Mouse (Mus musculus) T-helper 17 cell (primary cell): Measurements from ENCODE around the gene Mgam.
"Not testable (repeated sequence)": the region's sequence is repeated elsewhere in the genome, so short reads cannot be mapped to it uniquely, and the experiment has no call there.

Experiments
- in situ Hi-C, 2 experiments: fragments of 300-600 bp; cut with MboI, MseI; formaldehyde crosslinking; loops; 1 replicate in 1 of 2; 2 replicates in 1 of 2; pipeline ENCODE4 v1.15.1; 2025; ENCODE audit warnings: high pct_unique_total_duplicates in 2 of 2

The Mgam gene

DNA sequence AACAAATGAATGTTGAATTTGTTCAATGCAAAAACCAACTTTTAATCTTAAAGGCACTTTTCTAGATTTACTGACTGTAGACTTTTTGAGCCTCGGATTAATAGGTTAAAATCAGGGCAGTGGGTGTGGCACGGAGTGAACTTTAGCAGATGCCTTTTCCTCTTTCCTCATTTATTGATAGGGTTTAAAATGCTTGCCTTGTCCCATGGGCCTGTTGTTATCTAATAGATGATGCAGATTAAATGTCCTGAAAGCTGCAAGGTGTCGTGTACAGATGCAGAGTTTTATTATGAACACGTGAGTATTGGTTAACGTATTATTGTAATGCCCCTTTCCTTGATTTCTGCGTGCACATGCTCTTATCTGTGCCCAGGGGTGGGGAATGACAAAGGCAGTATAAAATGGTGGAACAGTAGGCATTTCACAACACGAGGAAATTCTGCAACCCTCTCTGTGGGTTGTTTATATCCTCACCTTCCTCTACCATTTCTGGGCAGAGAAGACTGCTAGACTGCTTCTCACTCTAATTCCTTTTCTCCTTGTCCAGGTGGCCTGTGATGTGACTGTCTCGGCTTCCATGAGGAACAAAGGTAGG, at the start of gene Mgam:
Gene Mgam, plus strand, starts transcription at position 426 of the 595 bp plus-strand sequence.
- in situ Hi-C loops, result no loop called here

DNA sequence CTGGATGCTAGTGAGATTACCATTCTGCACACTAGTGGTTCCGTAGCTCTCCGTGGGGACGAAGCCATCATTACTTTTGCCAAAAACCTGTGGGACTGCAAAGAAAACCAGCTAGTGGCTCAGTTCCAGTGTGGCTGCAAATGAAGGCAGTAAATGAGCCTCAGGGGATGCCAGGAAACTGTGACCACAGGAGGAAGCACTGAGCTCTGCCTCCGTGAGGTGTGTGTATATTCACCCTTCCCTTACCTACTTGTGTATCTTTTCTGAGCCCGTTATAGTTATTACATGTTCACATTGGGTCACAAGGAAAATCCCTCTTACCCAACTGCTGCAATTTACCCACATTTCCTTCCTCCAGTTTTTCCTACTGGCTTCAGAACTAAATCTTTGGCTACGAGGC, 44.3 kb upstream of the Mgam start:
- in situ Hi-C loops, result loop anchor here in 1 of 2 experiments (10.0 kb wide), 1 partner anchor 300 kb away; no protein-coding TSS in a partner anchor

DNA sequence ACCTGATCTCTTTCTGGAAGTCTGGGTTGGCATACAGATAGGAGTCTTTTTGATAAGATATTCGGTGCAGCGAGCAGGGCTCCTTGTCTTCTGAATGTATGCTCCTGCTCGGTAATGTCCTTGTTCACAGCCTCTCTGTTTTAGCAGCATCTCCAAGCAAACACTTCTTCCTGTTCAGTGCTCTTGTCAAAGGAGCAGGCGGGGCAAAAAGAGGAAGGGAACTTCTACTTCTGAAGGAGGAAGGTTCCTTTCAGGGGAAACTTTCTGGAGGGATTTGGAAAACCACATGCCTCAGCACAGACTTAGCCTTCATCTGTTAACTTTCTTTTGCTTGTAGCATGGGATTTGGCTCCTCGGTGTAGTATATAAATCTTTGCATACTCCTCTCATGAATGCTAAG, 43.0 kb upstream of the Mgam start, which contains the start of gene Clec5a:
Gene Clec5a, minus strand, starts transcription at position 177 of the 400 bp plus-strand sequence.
- in situ Hi-C loops, result loop anchor here in 1 of 2 experiments (10.0 kb wide), 1 partner anchor 301 kb away; no protein-coding TSS in a partner anchor

DNA sequence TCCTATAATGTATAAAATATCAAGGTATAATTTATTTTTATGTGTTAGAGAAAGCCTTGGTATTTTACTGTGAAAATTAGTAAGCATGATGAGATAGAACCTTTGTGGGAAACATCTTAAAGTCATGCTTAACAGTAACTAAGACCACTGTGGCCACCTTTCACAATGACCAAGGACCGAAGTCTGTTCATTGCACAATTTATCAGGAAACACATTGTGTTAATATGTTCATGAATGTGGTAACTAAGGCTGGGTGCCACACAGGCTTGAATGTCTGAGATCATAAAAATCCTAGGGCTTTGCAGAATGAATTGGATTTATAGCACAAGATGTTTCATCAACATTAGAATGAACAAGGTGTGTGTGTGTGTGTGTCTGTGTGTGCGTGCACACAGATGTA, 40.3 kb upstream of the Mgam start:
- in situ Hi-C loops, result loop anchor here in 1 of 2 experiments (10.0 kb wide), 1 partner anchor 304 kb away; no protein-coding TSS in a partner anchor

DNA sequence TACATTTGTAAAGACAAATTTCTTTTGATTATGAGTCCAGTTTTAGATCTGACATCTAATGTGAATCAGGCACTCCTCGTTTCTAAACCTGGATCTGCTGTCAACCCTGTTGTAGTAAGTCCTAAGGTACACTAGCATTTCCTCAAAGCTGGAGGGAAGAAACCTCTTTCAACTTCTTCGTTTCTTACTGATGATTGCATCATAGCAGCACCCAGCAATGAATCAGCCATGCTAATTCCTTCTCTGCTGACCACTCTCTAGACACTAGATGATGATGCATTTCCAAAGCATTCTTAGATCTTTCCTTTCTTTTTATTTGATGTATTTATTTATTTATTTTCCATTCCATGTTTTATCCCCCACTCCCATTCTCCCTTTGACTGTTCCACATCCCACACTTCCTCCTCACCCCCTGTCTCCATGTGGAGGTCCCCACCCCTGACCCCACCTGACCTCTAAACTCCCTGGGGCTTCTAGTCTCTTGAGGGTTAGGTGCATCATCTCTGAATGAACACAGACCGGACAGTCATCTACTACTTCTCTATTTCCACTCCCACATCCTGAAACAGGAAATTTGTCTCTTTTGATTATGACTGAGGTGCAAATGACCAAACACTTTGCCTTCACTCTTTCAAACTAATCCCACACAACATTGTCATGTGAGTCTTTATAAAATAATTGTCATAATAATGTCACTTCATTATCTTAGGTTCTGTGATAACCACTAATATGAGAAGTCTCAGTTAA, 33.7 kb upstream of the Mgam start:
- in situ Hi-C loops, result no loop called here

DNA sequence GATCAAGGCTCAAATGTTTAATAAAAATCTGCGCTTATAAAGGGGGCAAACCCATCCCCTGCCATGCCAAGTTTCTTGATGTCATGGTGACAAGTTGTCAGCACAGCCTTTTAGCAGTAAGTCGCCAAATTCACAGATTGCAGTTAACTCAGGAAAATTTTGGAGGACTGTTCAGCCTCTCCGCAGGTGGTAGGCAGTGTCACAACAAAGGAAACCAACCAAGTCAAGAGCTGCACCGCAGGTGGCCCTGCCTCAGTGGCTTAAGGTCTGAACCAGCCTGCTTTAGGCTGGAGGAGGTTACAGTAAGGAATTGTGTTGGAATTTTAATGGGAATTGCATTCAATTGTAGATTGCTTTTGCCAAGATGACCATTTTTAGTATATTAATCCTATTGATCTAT, 30.1 kb upstream of the Mgam start:
- in situ Hi-C loops, result not testable (repeated sequence)

DNA sequence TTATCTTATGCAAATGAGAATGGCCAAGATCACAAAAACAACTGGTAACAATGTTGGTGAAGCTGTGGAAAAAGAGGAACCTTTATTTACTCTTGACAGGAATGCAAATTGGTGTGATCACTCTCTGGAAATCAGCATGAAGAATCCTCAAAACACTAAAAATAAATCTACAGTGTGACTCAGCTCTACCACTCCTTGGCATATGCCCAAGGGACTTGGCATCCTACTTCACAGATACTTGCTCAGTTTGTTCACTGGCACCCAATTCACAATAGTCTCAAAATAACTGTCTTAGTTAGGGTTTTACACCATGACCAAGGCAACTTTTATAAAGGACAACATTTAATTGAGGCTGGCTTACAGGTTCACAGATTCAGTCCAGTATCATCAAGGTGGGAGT, 21.2 kb upstream of the Mgam start:
- in situ Hi-C loops, result no loop called here

DNA sequence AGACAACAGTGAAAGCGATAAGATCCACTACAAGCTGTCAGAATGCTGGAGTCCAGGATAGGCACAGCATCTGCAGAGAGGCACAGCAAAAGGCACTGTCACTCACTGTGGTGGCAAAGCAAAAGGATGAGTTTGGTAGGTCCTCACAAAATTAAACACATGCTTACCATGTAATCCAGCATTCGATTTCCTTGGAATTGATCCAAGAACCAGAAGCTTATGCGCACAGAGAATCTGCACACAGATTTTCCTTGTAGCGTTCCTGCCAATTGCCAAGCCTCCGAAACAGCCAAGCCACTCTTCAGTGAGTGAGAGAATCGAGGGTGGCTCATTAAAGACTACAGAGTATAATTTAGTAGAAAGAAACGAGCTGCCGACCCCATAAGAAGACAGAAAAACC, 18.4 kb upstream of the Mgam start:
- in situ Hi-C loops, result loop anchor here in 1 of 2 experiments (10.0 kb wide), 1 partner anchor 1595 kb away; no protein-coding TSS in a partner anchor

DNA sequence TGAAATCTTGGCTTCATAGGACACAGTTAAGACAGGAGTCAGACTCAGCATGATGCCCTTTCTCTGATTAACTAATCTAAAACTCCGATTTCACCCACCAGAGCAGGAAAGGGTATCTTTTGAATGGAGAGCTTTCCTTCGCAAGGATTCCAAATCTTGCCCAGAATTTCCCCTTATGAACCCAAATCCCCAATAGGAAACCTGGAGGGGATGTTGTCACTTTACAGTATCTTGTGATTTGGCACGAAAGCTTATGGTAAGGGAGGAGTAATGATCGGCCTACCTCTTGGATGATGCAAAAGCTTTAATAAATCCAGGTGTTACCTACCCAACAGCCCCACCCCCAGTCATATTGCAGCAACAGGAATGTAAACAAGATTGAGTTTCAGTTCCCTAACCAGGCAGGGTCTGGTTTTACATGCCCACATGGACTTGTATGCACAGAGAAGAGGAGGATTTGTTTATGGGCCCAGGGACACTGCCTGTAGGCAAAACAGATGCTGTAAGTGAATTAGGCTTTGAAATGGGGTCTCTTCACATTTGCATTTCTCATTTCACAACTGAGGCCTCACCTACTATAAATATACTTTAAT, 15.3 kb upstream of the Mgam start, which contains the start of gene Tas2r138:
Gene Tas2r138, minus strand, starts transcription at position 51 of the 593 bp plus-strand sequence.
- in situ Hi-C loops, result loop anchor here in 1 of 2 experiments (10.0 kb wide), 1 partner anchor 1599 kb away; no protein-coding TSS in a partner anchor

DNA sequence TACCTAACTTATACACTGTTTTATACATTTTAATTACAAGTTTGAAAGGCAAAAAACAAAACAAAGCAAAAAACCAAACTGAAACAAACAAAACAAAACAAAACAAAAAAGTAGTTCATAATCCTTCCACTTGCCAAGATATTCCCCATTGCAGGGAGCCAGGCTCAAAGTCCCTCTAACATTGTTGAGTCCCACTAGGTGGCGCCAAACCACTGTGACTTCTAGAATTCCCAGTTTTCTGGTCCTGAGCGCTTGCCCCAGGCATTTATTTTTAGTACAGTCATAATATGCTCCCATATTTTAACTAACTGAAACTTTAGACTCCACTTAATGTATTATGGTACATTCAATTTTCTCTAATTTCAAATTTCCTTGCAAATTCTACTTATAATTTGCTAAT, 10.7 kb upstream of the Mgam start:
- in situ Hi-C loops, result loop anchor here in 1 of 2 experiments (10.0 kb wide), 1 partner anchor 1603 kb away; no protein-coding TSS in a partner anchor

DNA sequence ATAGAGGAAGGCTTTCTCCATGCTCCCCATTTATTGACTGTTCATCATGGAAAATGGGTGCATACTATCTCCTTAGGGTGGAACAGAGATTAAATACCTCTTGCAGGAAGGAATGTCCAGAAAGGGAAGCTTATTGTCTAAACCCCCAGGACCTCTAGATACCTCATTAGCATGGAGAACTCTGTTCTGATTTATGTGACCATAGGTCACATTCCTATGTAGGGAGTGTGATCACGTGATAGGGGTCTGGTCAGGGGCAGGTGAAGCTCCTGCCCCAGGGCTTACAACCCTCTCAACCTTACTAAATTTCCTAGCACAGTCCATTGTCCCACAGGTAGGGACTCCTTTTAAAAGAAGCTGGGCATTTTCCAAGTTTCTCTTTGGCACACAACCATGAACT, 2.5 kb upstream of the Mgam start:
- in situ Hi-C loops, result no loop called here

DNA sequence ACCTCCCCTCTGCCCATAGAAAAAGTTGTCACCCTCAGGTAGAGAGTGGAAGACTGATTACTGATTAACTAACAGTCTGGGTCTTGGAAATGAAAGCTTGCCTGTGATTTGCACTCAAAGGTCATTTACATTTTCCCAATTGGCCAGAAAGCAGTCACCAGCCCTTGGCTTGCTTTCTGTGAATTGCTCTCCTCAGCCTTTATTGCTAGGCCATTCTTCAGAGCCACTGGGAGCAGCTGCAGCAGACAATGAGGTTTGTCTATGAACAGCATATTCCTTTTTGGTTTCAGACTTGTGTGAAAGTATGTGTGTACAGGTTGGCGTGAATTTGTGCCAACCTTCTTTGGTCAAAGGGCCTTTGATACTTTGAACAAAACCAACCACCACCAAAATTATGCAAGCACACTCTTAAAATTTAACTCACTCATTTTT, 6.0 kb downstream of the Mgam start:
- in situ Hi-C loops, result no loop called here

DNA sequence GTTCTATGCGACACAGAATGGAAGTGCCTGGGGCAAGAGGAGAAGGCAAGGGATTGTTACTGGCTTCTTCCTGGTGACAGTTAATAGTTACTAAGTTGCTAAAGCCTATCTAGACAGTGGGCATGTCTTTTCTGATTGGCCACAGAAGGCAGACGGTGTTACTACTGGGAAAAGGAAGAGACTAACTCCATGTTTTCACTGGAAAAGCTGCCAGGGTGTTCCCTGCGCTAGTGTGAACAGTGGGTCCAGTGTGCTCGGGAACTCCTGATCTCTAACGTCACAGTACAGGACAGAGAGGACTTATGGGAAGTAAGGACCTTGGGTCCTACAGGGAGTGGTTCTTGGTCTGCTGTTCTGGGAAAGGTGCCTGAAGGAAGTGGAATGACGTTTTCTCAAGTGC, 6.9 kb downstream of the Mgam start:
- in situ Hi-C loops, result no loop called here

DNA sequence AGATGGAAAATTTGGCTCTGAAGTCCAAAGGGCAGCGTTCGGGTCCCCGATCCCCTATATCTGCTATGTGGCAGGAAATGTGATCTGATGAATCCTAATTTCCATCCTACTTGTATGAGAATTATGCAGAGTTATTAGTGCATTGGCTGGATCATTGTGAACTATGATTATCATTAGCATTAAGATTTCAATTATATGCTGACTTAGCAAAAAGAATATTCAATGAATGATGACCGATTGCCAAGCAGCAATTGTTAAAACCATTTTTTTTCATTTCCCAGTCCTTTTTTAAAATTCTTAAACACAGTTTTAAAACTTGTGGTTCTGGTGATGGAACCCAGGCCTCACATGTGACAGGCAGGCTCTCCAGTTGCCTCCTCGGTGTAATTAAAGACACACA, 9.1 kb downstream of the Mgam start:
- in situ Hi-C loops, result no loop called here

DNA sequence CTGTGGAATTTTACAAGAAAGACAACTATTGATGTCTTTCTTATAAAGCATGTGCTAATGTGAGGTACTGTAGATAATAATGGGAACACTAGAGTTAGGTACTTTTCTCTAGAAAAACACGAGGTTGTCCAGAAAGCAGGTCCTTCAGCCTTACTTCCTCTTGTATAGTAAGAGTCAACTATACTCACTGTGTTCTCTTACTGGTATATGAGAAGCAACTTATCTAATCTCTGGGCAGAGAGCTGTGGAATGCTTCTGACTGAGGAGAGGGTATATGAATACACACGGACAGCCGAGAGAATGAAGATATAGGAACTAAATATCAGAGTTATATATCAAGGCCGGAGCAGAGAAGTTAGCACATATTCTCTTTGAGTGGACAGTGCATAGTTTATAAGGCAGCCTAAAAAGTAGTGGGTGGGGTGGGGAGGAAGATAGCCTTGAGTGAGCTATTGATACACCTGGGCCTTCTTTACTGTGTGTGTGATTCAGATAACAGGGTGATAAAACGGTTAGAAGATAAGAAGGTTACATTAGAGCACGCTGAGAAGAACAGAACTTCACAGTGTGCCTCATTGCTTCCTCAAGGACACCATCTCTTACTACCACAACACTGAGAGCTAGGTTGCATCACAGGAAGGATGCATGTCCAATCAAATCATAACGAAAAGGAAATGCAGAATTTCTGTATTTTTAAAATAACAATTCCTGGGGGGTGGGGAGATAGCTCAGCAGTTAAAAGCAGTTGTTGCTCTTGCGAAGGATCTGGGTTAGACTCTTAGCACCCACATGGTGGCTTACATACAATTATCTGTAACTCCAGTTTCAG, 12.3 kb downstream of the Mgam start:
- in situ Hi-C loops, result no loop called here

DNA sequence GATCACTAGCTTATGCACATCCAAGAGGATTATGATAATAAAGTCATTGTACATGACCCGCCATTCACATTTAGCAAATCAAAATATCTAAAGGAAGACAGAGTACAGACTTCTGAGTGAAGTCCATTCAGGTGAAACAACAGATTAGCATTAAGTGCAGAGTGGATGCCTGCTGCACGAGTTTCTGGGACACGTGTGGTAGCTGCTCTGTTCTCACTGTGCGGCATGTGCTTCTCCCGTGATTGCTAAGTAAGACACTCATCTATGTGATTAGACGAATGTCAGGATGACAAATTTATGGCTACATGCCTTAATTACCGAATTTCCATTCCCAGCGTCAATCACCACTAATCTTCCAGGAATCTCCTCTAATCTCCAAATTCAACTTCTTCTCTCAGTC, 17.1 kb downstream of the Mgam start:
- in situ Hi-C loops, result no loop called here

DNA sequence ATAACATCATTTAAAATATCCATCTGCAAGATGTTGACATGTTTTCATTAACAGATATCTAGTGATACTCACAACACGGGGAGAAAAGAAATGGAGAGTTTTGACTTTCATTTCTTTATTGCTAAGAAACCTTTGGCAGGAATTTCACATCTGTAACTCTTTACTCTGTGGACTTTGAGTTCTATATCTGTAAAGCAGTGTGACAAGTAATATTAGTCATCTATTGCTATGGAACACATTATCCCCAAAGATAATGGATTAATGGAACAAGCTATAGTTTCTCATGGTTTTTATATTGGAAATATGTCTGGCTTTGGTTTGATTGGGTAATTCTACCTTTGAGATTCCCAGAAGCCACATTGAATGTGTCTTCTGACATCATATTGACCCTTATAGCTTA, 22.3 kb downstream of the Mgam start:
- in situ Hi-C loops, result no loop called here

DNA sequence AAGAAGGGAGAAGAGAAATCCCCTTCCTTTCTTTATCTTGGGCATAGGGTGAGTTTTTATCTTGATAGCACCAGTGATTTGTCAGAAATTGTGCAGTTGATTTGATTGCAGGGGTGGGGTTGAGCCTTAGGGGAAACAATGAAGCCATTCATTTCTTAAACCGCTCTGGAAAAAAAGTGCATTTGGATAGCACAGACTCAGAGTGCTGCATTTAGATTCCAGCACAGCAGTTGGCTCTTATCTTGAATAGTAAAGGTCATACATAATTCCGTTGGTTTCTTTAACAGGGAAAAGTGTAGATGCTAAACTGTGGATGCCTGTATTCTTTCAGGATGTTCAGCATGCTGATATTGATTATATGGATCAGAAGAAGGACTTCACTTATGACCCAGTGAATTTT, 32.3 kb downstream of the Mgam start:
- in situ Hi-C loops, result no loop called here

DNA sequence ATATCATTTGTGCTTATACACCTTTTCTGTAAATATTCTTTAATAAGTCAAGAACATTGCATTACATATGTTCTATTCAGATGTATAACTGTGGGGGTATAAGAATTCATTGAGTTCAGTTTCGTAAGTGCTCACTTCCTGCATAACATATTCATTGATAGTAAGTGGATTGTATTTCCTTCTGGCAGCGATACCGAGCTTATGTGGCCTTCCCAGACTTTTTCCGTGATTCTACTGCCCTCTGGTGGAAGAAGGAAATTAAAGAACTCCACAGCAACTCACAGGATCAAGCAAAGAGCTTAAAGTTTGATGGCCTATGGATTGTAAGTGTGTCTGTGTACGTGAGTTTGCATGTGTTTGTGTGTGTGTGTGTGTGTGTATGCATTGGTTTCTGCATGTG, 60.5 kb downstream of the Mgam start:
- in situ Hi-C loops, result loop anchor here (5.0 to 10.0 kb wide), 3 partner anchors 202 to 946 kb away; partner anchors contain the start of gene Trpv6 (in 1 of the 2)

DNA sequence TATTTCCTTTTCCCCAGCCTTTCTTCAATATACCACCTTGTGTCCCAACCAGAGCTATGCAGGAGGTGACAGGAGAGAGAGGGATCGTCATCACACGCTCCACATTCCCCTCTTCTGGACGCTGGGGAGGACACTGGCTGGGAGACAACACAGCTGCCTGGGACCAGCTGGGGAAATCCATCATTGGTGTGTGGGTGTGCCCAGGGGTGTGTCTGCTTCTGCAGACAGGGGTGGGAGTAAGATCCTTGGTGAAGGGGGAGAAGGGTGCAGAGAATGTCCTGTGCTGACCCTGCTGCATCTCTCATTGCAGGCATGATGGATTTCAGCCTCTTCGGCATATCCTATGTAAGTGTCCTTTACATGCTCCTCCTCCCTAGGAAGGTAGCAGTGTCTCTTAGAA, 63.4 kb downstream of the Mgam start:
- in situ Hi-C loops, result not testable (repeated sequence)

DNA sequence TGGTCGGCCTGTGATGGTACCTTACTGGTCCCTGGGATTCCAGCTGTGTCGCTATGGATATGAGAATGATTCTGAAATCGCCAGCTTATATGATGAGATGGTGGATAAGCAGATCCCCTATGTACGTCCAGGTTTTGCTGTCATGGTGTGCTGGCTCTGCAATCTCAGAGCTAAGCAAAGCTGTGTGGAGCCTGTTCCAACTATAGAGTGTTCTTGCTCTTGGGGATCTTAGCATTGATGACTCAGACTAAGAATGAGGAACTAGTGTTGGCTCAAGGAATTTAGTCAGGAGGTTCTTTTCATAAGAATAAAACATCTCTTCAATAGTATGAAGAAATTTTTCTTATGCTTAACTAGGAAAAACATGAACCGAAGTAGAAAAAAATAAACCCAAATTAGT, 84.9 kb downstream of the Mgam start:
- in situ Hi-C loops, result not testable (repeated sequence)
